15 mouse cellular contexts compared by ENCODE assay signal in genomic region chr7:57348774-57349173, GRCm38 (mm10). TPM values are rescaled to one million over a fixed set of nuclear protein-coding genes. Genes with fewer than 3 reads are reported as not detected.
"Had no signal": no experiment of that assay in that cellular context is flagged by ENCODE, and none has a peak within 500 bp of the region (broad histone marks: within the 10 kb centered on the region; RNA-seq: fewer than 3 reads in every experiment).

No protein-coding gene starts in this region.

- H3K4me2 ChIP-seq: hindbrain, embryonic 15.5 days; limb, embryonic 13.5 days; liver, embryonic 12.5 days; midbrain, embryonic 12.5 days; neural tube, embryonic 13.5 days had no signal

- ATAC-seq: intestine, embryonic 16.5 days; liver, embryonic 12.5 days; midbrain, embryonic 16.5 days had no signal

- H3K27me3 ChIP-seq: hindbrain, embryonic 15.5 days; limb, embryonic 13.5 days; liver, embryonic 12.5 days; megakaryocyte, embryonic 14.5 days; midbrain, embryonic 12.5 days; neural tube, embryonic 13.5 days had no signal

- H3K9me3 ChIP-seq: hindbrain, embryonic 15.5 days; limb, embryonic 13.5 days; liver, embryonic 12.5 days; midbrain, embryonic 12.5 days; neural tube, embryonic 13.5 days had no signal

- H3K36me3 ChIP-seq: hindbrain, embryonic 15.5 days; limb, embryonic 13.5 days; liver, embryonic 12.5 days; midbrain, embryonic 12.5 days; neural tube, embryonic 13.5 days had no signal

- DNase-seq: left cerebral cortex, postnatal 4 days; retina, postnatal 1 day; right cerebral cortex, postnatal 4 days; spleen, adult 18-20 months; thymus, adult 18-20 months; thymus, postnatal 14 days had no signal

- H3K4me3 ChIP-seq: hindbrain, embryonic 15.5 days; limb, embryonic 13.5 days; liver, embryonic 12.5 days; megakaryocyte, embryonic 14.5 days; midbrain, embryonic 12.5 days; neural tube, embryonic 13.5 days had no signal

- H3K27ac ChIP-seq: hindbrain, embryonic 15.5 days; limb, embryonic 13.5 days; liver, embryonic 12.5 days; macrophage; midbrain, embryonic 12.5 days; neural tube, embryonic 13.5 days had no signal

- H3K9ac ChIP-seq: hindbrain, embryonic 15.5 days; limb, embryonic 13.5 days; liver, embryonic 12.5 days; midbrain, embryonic 12.5 days; neural tube, embryonic 13.5 days had no signal

- H3K4me1 ChIP-seq: hindbrain, embryonic 15.5 days; limb, embryonic 13.5 days; liver, embryonic 12.5 days; megakaryocyte, embryonic 14.5 days; midbrain, embryonic 12.5 days; neural tube, embryonic 13.5 days had no signal

RNA-seq across cellular contexts. Expression of gene Gabrg3, which starts 38.2 kb away (rescaled TPM):
- polyA plus RNA-seq: macrophage had no signal
